Mouse (Mus musculus) heart, embryonic 16.5 days (tissue): Measurements from ENCODE around the gene Pappa. TPM values are rescaled to one million over a fixed set of nuclear protein-coding genes. Genes with fewer than 3 reads are reported as not detected.
A peak's percentile ranks its signal among the peaks of the same experiment; 100 is the strongest.

ENCODE experiments used
- ATAC-seq: fragments of 200-750 bp; cut with Nextera tagmentation; replicated peaks from 2 replicates; pipeline ENCODE4 v1.8.0; 2017; ENCODE audit warnings: moderate number of reproducible peaks; ENCODE audit not compliant: insufficient read depth, low FRiP score; ENCODE audit errors: extremely low read depth
- H3K27ac ChIP-seq: fragments of 300-500 bp; sonication (generic); 2 replicates; pipeline ENCODE4 v1.5.1; 2014; ENCODE audit warnings: mild to moderate bottlenecking, low read length, control low read depth, moderate library complexity
- H3K27me3 ChIP-seq: fragments of 300-500 bp; sonication (generic); 2 replicates; pipeline ENCODE4 v1.6.1; 2014; ENCODE audit warnings: low read length, mixed read lengths; ENCODE audit not compliant: control insufficient read depth, insufficient read depth
- H3K36me3 ChIP-seq: fragments of 300-500 bp; sonication (generic); 2 replicates; pipeline ENCODE4 v1.6.1; 2014; ENCODE audit not compliant: control insufficient read depth, insufficient read depth
- H3K4me1 ChIP-seq: fragments of 300-500 bp; sonication (generic); 2 replicates; pipeline ENCODE4 v1.6.1; 2014; ENCODE audit warnings: low read length, mixed read lengths; ENCODE audit not compliant: control insufficient read depth, insufficient read depth
- H3K4me2 ChIP-seq: fragments of 300-500 bp; sonication (generic); 2 replicates; pipeline ENCODE4 v1.6.1; 2014; ENCODE audit warnings: low read depth, mild to moderate bottlenecking, control low read depth, low read length
- H3K4me3 ChIP-seq: fragments of 300-500 bp; sonication (generic); 2 replicates; pipeline ENCODE4 v1.5.1; 2014; ENCODE audit warnings: mild to moderate bottlenecking, control low read depth, low read length
- H3K9ac ChIP-seq: fragments of 300-500 bp; sonication (generic); 2 replicates; pipeline ENCODE4 v1.6.1; 2014; ENCODE audit warnings: low read length, control low read depth
- H3K9me3 ChIP-seq: fragments of 300-500 bp; sonication (generic); replicated peaks from 2 replicates; pipeline ENCODE4 v1.6.1; 2016; ENCODE audit warnings: low read length; ENCODE audit not compliant: control insufficient read depth
- WGBS: fragments of 180-500 bp; shearing (Covaris S2); extraction: QIAGEN DNeasy Blood & Tissue Kit; methylation state at CpG from one replicate; pipeline ENCODE4 v1.1.7; 2014; 5-methylcytosine and 5-hydroxymethylcytosine counted together
- polyA plus RNA-seq: library from polyadenylated mRNA; unstranded; fragments of >200 nt; fragmentation: Nextera tagmentation; extraction: Ambion mirVana; gene quantifications from 2 replicates; pipeline ENCODE4 v1.2.1, GENCODE M21; 2015

Gene Pappa
- polyA plus RNA-seq, 1 experiment from 2014 or later, result 0.35 TPM

GRCm38 (mm10) chr4:65125341-65126332, 1.7 kb downstream of the Pappa start:
- Histone ChIP-seq H3K4me2 (peak overlapping the region; percentile 88), H3K27me3 (peaks cover 10% of the 10 kb centered on the region), H3K36me3 (no peaks in the 10 kb centered on the region), H3K9me3 (no peaks in the 10 kb centered on the region), H3K27ac (peak overlapping the region; percentile 76), H3K4me3 (peak overlapping the region; percentile 59), H3K9ac (peak overlapping the region; percentile 76), H3K4me1 (peaks cover 11% of the 10 kb centered on the region)
- WGBS, result under 1% methylated on average over 30 of the region's 30 CpGs
- peak; percentile 20; the same call in 1 of the 2 replicates for ATAC-seq

GRCm38 (mm10) chr4:65126451-65127290, 2.7 kb downstream of the Pappa start:
- 5% methylated on average over 23 of the region's 23 CpGs for WGBS
- Histone ChIP-seq H3K27ac (peak overlapping the region; percentile 65), H3K4me2 (peak overlapping the region; percentile 88), H3K4me3 (peak overlapping the region; percentile 59), H3K9me3 (no peaks in the 10 kb centered on the region), H3K27me3 (peaks cover 10% of the 10 kb centered on the region), H3K9ac (peak overlapping the region; percentile 76), H3K4me1 (peaks cover 11% of the 10 kb centered on the region), H3K36me3 (no peaks in the 10 kb centered on the region)
- 0 out of 2 replicates have a peak, but pooled peaks have one; percentile 14 for ATAC-seq

GRCm38 (mm10) chr4:65127291-65127590, 3.3 kb downstream of the Pappa start:
- H3K4me1 ChIP-seq, result peaks cover 11% of the 10 kb centered on the region
- peak overlapping the region; percentile 59; the same call in 1 of the 2 replicates for H3K4me3 ChIP-seq
- no peak overlapping the region for H3K9ac ChIP-seq
- no peaks in the 10 kb centered on the region for H3K9me3 ChIP-seq
- H3K4me2 ChIP-seq, result peak overlapping the region; percentile 88
- ATAC-seq, result peak; percentile 72
- WGBS, result 21% methylated on average over 6 of the region's 6 CpGs
- H3K27me3 ChIP-seq, result peaks cover 10% of the 10 kb centered on the region
- no peaks in the 10 kb centered on the region for H3K36me3 ChIP-seq
- H3K27ac ChIP-seq, result peak overlapping the region; percentile 65

DNA sequence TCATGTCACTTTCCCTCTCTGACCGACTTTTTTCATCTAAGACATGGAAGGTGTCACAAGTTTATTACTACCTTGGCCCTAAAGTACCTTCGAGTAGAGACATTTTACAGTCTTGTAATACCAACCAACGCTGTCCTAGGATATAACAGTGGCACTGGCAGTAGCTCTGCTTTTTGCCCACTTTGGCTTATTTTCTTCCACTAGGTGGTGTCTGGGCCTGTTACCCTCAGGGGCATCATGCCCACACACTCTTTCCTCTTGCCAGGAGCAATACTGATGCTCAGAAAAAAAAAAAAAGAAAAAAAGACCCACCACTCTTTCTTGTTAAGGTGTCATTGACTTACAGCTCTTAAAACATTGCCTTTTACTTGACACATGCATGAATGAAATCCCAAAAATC, 8.7 kb downstream of the Pappa start:
- Histone ChIP-seq H3K4me2 (no peak overlapping the region), H3K27ac (no peak overlapping the region), H3K4me1 (0 out of 2 replicates have a peak, but pooled peaks cover under 1% of the 10 kb centered on the region), H3K9ac (no peak overlapping the region), H3K36me3 (no peaks in the 10 kb centered on the region), H3K9me3 (no peaks in the 10 kb centered on the region), H3K4me3 (no peak overlapping the region), H3K27me3 (no peaks in the 10 kb centered on the region)
- no peak for ATAC-seq
- WGBS, result 80% methylated on average over 3 of the region's 3 CpGs

DNA sequence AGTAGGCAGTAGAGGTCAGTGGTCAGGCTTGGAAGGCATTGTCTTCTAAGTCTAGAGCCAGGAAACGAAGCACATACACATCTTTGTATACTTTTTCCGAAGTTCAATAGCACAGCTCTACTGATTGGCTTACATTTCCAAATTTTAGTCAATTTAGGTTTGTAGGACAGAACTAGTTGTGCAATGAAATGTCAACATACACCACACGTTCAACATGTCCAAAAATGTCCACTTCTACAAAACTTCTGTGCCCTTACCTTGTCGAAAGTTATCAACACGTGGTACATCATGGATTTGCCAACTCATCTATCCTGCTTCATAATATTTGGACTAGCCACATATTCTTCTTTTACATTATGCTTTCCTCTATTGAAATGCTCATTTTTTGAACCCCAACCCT, 10.4 kb downstream of the Pappa start:
- Histone ChIP-seq H3K36me3 (no peaks in the 10 kb centered on the region), H3K9ac (no peak overlapping the region), H3K4me3 (no peak overlapping the region), H3K27me3 (no peaks in the 10 kb centered on the region), H3K4me1 (no peaks in the 10 kb centered on the region), H3K27ac (no peak overlapping the region), H3K9me3 (no peaks in the 10 kb centered on the region), H3K4me2 (no peak overlapping the region)
- WGBS, result 80% methylated on average over 5 of the region's 5 CpGs
- ATAC-seq, result no peak

DNA sequence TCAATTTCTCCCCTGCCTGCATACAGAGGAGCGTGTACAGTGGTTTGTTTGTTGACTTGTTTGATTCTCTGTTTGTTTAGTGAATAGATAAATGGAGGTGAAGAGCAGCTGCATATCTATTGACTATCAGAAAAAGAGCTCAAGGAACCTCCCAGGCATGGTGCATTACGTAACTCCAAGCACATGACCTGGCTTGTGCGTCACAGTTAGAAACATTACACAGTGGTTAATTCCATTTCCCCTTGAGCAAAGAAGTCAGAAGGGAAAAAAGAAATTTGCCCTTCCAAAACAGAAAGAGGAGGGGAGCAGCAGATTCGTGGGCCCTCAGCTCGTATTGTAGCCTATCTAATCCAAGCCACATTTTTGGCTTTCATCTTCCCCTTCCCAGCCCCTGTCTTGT, 11.1 kb downstream of the Pappa start:
- no peak overlapping the region for H3K9ac ChIP-seq
- H3K4me1 ChIP-seq, result no peaks in the 10 kb centered on the region
- 67% methylated on average over 5 of the region's 5 CpGs for WGBS
- no peak overlapping the region for H3K27ac ChIP-seq
- no peaks in the 10 kb centered on the region for H3K9me3 ChIP-seq
- no peak overlapping the region for H3K4me3 ChIP-seq
- H3K4me2 ChIP-seq, result no peak overlapping the region
- H3K36me3 ChIP-seq, result no peaks in the 10 kb centered on the region
- H3K27me3 ChIP-seq, result no peaks in the 10 kb centered on the region
- no peak for ATAC-seq

- 79% methylated on average over 3 of the region's 3 CpGs for WGBS
- Histone ChIP-seq H3K4me1 (no peaks in the 10 kb centered on the region), H3K27ac (no peak overlapping the region), H3K9ac (no peak overlapping the region), H3K4me2 (no peak overlapping the region), H3K9me3 (no peaks in the 10 kb centered on the region), H3K36me3 (no peaks in the 10 kb centered on the region), H3K4me3 (no peak overlapping the region), H3K27me3 (no peaks in the 10 kb centered on the region)
- no peak for ATAC-seq
Observed at GRCm38 (mm10) chr4:65136541-65136940, 12.6 kb downstream of the Pappa start.

- 50% methylated on average over 1 of the region's 1 CpGs for WGBS
- ATAC-seq, result no peak
- Histone ChIP-seq H3K36me3 (no peaks in the 10 kb centered on the region), H3K4me2 (no peak overlapping the region), H3K9me3 (no peaks in the 10 kb centered on the region), H3K27ac (no peak overlapping the region), H3K4me3 (no peak overlapping the region), H3K9ac (no peak overlapping the region), H3K27me3 (no peaks in the 10 kb centered on the region), H3K4me1 (no peaks in the 10 kb centered on the region)
Observed at GRCm38 (mm10) chr4:65146936-65147335, 23.0 kb downstream of the Pappa start.

DNA sequence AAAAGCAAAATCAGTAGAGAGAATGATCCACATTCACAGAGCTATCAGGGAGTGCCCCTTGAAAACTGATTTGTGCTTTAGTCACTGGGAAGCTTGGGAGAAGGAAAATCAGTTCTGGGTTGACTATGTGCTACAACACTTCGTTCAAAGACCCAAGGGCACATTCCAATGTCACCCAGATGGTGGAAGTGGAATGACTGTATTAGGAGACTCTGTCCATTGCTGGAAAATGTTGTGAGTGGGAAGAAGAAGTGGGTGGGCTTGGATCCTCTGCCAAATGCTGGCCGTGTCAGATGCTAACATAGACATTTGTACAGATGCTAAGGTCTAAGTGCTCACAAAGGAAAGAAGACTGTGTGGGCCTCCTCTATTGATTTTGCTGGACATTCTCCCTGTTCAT, 29.6 kb downstream of the Pappa start:
- H3K9ac ChIP-seq, result no peak overlapping the region
- no peak for ATAC-seq
- no peak overlapping the region for H3K27ac ChIP-seq
- 55% methylated on average over 2 of the region's 2 CpGs for WGBS
- H3K36me3 ChIP-seq, result no peaks in the 10 kb centered on the region
- no peaks in the 10 kb centered on the region for H3K27me3 ChIP-seq
- no peaks in the 10 kb centered on the region for H3K9me3 ChIP-seq
- no peak overlapping the region for H3K4me2 ChIP-seq
- peaks cover under 1% of the 10 kb centered on the region; the same call in 1 of the 2 replicates for H3K4me1 ChIP-seq
- no peak overlapping the region for H3K4me3 ChIP-seq
